Mouse (Mus musculus) liver, adult 2 months (tissue): ENCODE measurements at regions not wholly inside any gene's neighbourhood (a gene's known extent, or its start where the extent isn't known, plus 50 kb on each side); places are given as distances from the start of the nearest gene placed in this dataset.

Source experiments
- CTCF ChIP-seq: fragments of 200-500 bp; IDR thresholded peaks from 2 replicates; pipeline ENCODE4 v1.5.1; 2011; ENCODE audit warnings: low read depth, low read length, control low read depth
- POLR2A ChIP-seq: fragments of 200-500 bp; IDR thresholded peaks from 2 replicates; pipeline ENCODE4 v1.6.1; 2011; ENCODE audit warnings: low read length, control low read depth; ENCODE audit not compliant: insufficient read depth; ENCODE audit errors: extremely low read depth

GRCm38 (mm10) chr5:82361624-82362023 lies 993.4 kb downstream of the Tecrl start:
- TF ChIP-seq CTCF = no peak
- no peak for TF ChIP-seq POLR2A
